Mouse (Mus musculus) G1E (cell line): Measurements from ENCODE around the gene Slc9b2.

Experiments
- CTCF ChIP-seq: IDR thresholded peaks from 2 replicates; pipeline ENCODE4 v1.5.1; 2012; ENCODE audit warnings: low read depth, low read length, inconsistent platforms, mixed read lengths
- GATA1 ChIP-seq: IDR thresholded peaks from 2 replicates; pipeline ENCODE4 v1.6.1; 2012; ENCODE audit warnings: borderline replicate concordance, low read length, inconsistent platforms, mixed read lengths
- GATA2 ChIP-seq: IDR thresholded peaks from 2 replicates; pipeline ENCODE4 v1.6.1; 2012; ENCODE audit warnings: low read depth, low read length, inconsistent platforms, borderline replicate concordance

- no peak for TF ChIP-seq CTCF
- no peak for TF ChIP-seq GATA1
- TF ChIP-seq GATA2: no peak
Observed at GRCm38 (mm10) chr3:135295559-135295958, 11.9 kb upstream of the Slc9b2 start.
